Mouse (Mus musculus): ENCODE results near the gene Itsn1.

- no peak for TF ChIP-seq GATA1 (IDR thresholded peaks at IDR 0.05; ENCODE audit: borderline replicate concordance, low read length)
- TF ChIP-seq FLI1 (IDR thresholded peaks at IDR 0.05; ENCODE audit: low read length): no peak
Observed at GRCm38 (mm10) chr16:91728123-91729065, 687 bp upstream of the Itsn1 start, which contains the start of gene Cryzl1.

Data from megakaryocyte, embryonic 14.5 days (primary cell).